ENCODE assay signal across 1 mouse cellular context in genomic region chr6:125349575-125350230, GRCm38 (mm10).
TF ChIP-seq lines count a peak whose summit lies in the region.

No protein-coding gene starts in this region.

TF ChIP-seq in MEL, 35 proteins besides CTCF, POLR2A, EP300 and RAD21:
- TF ChIP-seq MAZ (IDR thresholded peaks at IDR 0.05; ENCODE audit: low read depth, low read length) = peak; percentile 96; the same call in 1 of the 2 replicates
- TF ChIP-seq MYB (IDR thresholded peaks at IDR 0.05; ENCODE audit: low read depth, low read length) = no peak
- no peak for TF ChIP-seq NRF1 (IDR thresholded peaks at IDR 0.05; ENCODE audit: insufficient read depth, low read depth, low read length, poor library complexity, severe bottlenecking)
- TF ChIP-seq USF2 (IDR thresholded peaks at IDR 0.05; ENCODE audit: borderline replicate concordance in 1 of 2, insufficient read depth in 1 of 2, low read depth in 1 of 2, low read length in 2 of 2) = no peak
- TF ChIP-seq NELFE (IDR thresholded peaks at IDR 0.05; ENCODE audit: low read depth, low read length) = peak; percentile 57; the same call in 1 of the 2 replicates
- TF ChIP-seq E2F4 (IDR thresholded peaks at IDR 0.05; ENCODE audit: borderline replicate concordance, low read depth, low read length) = no peak
- TF ChIP-seq ETS1 (IDR thresholded peaks at IDR 0.05; ENCODE audit: low read depth, low read length) = no peak
- no peak for TF ChIP-seq BHLHE40 (IDR thresholded peaks at IDR 0.05; ENCODE audit: borderline replicate concordance, low read depth, low read length)
- no peak for TF ChIP-seq CHD2 (IDR thresholded peaks at IDR 0.05; ENCODE audit: low read length)
- no peak for TF ChIP-seq UBTF (IDR thresholded peaks at IDR 0.05; ENCODE audit: borderline replicate concordance, insufficient read depth, low read depth, low read length)
- no peak for TF ChIP-seq GATA1 (IDR thresholded peaks at IDR 0.05; ENCODE audit: low read depth, low read length)
- TF ChIP-seq KAT2A (conservative IDR thresholded peaks at IDR 0.05; ENCODE audit: low read depth, low read length) = no peak
- no peak for TF ChIP-seq RCOR1 (IDR thresholded peaks at IDR 0.05; ENCODE audit: low read depth, low read length)
- no peak; the same call in none of the 2 replicates for TF ChIP-seq TBP (IDR thresholded peaks at IDR 0.05; ENCODE audit: low read depth, low read length)
- TF ChIP-seq POLR2AphosphoS2 (IDR thresholded peaks at IDR 0.05; ENCODE audit: low read length) = peak; percentile 36; the same call in 1 of the 2 replicates
- TF ChIP-seq ZC3H11A (IDR thresholded peaks at IDR 0.05; ENCODE audit: low read depth, low read length) = no peak
- TF ChIP-seq JUND (IDR thresholded peaks at IDR 0.05; ENCODE audit: low read depth, low read length) = no peak
- no peak for TF ChIP-seq ZMIZ1 (IDR thresholded peaks at IDR 0.05; ENCODE audit: low read depth, low read length)
- peak; percentile 4; the same call in 1 of the 2 replicates for TF ChIP-seq MAX (IDR thresholded peaks at IDR 0.05; ENCODE audit: low read length)
- TF ChIP-seq SMC3 (IDR thresholded peaks at IDR 0.05; ENCODE audit: low read depth, low read length) = no peak
- 0 out of 2 replicates have a peak, but pooled peaks have one; percentile 25 for TF ChIP-seq CHD1 (IDR thresholded peaks at IDR 0.05; ENCODE audit: low read depth, low read length)
- no peak for TF ChIP-seq ZKSCAN1 (IDR thresholded peaks at IDR 0.05; ENCODE audit: low read depth, low read length)
- TF ChIP-seq GABPA (IDR thresholded peaks at IDR 0.05; ENCODE audit: low read depth, low read length) = no peak
- TF ChIP-seq TCF12 (IDR thresholded peaks at IDR 0.05; ENCODE audit: low read depth, low read length) = no peak
- 0 out of 2 replicates have a peak, but pooled peaks have one; percentile 51 for TF ChIP-seq MXI1 (IDR thresholded peaks at IDR 0.05; ENCODE audit: low read depth, low read length)
- TF ChIP-seq MEF2A (IDR thresholded peaks at IDR 0.05; ENCODE audit: extremely low read depth, insufficient replicate concordance, low read depth, low read length, poor library complexity, severe bottlenecking) = no peak
- no peak for TF ChIP-seq USF1 (IDR thresholded peaks at IDR 0.05; ENCODE audit: low read depth, low read length)
- TF ChIP-seq SIN3A (IDR thresholded peaks at IDR 0.05; ENCODE audit: low read length) = peak; percentile 54
- no peak for TF ChIP-seq TAL1 (IDR thresholded peaks at IDR 0.05; ENCODE audit: low read length)
- TF ChIP-seq MAFK (IDR thresholded peaks at IDR 0.05; ENCODE audit: borderline replicate concordance, low read depth, low read length) = no peak
- no peak for TF ChIP-seq POLR2AphosphoS5 (IDR thresholded peaks at IDR 0.05; ENCODE audit: borderline replicate concordance, low read depth, low read length)
- TF ChIP-seq ZNF384 (IDR thresholded peaks at IDR 0.05; ENCODE audit: low read depth, low read length) = no peak
- TF ChIP-seq MYC (IDR thresholded peaks at IDR 0.05; ENCODE audit: low read depth, low read length) = no peak
- TF ChIP-seq ELF1 (IDR thresholded peaks at IDR 0.05; ENCODE audit: low read depth, low read length) = peak; percentile 67
- TF ChIP-seq HCFC1 (IDR thresholded peaks at IDR 0.05; ENCODE audit: low read depth, low read length) = peak; percentile 66; the same call in 1 of the 2 replicates
